Mouse (Mus musculus) layer of hippocampus, adult 9-11 months (tissue): ENCODE results near the gene Sort1.

ENCODE experiments used
- DNase-seq: peaks from one replicate; pipeline ENCODE4 v3.0.0; 2022

The Sort1 gene

GRCm38 (mm10) chr3:108384425-108384824 lies 100.5 kb downstream of the Sort1 start:
- no peak for DNase-seq

- DNase-seq = peak; percentile 86
Observed at GRCm38 (mm10) chr3:108386186-108386585, 102.3 kb downstream of the Sort1 start.

- peak; percentile 95 for DNase-seq
Observed at GRCm38 (mm10) chr3:108389111-108389545, 105.2 kb downstream of the Sort1 start.

GRCm38 (mm10) chr3:108392299-108392698 lies 108.4 kb downstream of the Sort1 start:
- DNase-seq = no peak

- no peak for DNase-seq
Observed at GRCm38 (mm10) chr3:108392793-108393192, 108.9 kb downstream of the Sort1 start.

- DNase-seq = no peak
Observed at GRCm38 (mm10) chr3:108398281-108398680, 114.4 kb downstream of the Sort1 start.

- no peak for DNase-seq
Observed at GRCm38 (mm10) chr3:108400442-108400841, 116.6 kb downstream of the Sort1 start.

- DNase-seq = peak; percentile 89
Observed at GRCm38 (mm10) chr3:108401692-108402527, 118.0 kb downstream of the Sort1 start.

GRCm38 (mm10) chr3:108402528-108402920 lies 118.6 kb downstream of the Sort1 start:
- no peak for DNase-seq

- DNase-seq = peak; percentile 87
Observed at GRCm38 (mm10) chr3:108405536-108406305, 121.8 kb downstream of the Sort1 start.

- peak; percentile 76 for DNase-seq
Observed at GRCm38 (mm10) chr3:108406306-108406885, 122.5 kb downstream of the Sort1 start.

GRCm38 (mm10) chr3:108408517-108409008 lies 124.7 kb downstream of the Sort1 start:
- DNase-seq = no peak

GRCm38 (mm10) chr3:108409656-108410358 lies 125.9 kb downstream of the Sort1 start:
- DNase-seq = no peak

GRCm38 (mm10) chr3:108410359-108410714 lies 126.5 kb downstream of the Sort1 start:
- DNase-seq = no peak
